Mouse (Mus musculus): Measurements from ENCODE around the gene Tppp3. TPM values are rescaled to one million over a fixed set of nuclear protein-coding genes. Genes with fewer than 3 reads are reported as not detected.

The Tppp3 gene
- total RNA-seq, 2 experiments from 2014 or later, result 38.0 to 41.4 TPM

- no peak for DNase-seq
Measured at GRCm38 (mm10) chr8:105434136-105434535, 37.2 kb downstream of the Tppp3 start.

- DNase-seq, result peak; percentile 41 to 58
Measured at GRCm38 (mm10) chr8:105433511-105433910, 37.8 kb downstream of the Tppp3 start.

GRCm38 (mm10) chr8:105433021-105433420 is 38.3 kb downstream of the Tppp3 start:
- DNase-seq, result peak; percentile 33 to 42

GRCm38 (mm10) chr8:105431743-105432515 is 39.4 kb downstream of the Tppp3 start:
- no peak for DNase-seq

- peak in 1 of 2 experiments; percentile 27 for DNase-seq
Measured at GRCm38 (mm10) chr8:105426878-105427277, 44.4 kb downstream of the Tppp3 start.

- no peak for DNase-seq
Measured at GRCm38 (mm10) chr8:105422006-105422405, 49.3 kb downstream of the Tppp3 start.

GRCm38 (mm10) chr8:105419800-105420199 is 51.5 kb downstream of the Tppp3 start:
- DNase-seq, result no peak

- DNase-seq, result no peak
Measured at GRCm38 (mm10) chr8:105418992-105419391, 52.3 kb downstream of the Tppp3 start.

Other genes with a start within 250 kb of the Tppp3 start
- gene D230025D16Rik, start 246.4 kb downstream of the Tppp3 start, total RNA-seq (2021), result 10 to 100 TPM; 18.1 to 19.4 TPM
- gene B3gnt9, start 216.4 kb downstream of the Tppp3 start, total RNA-seq (2021), result 1 to 10 TPM; 3.3 TPM
- gene Tradd, start 206.9 kb downstream of the Tppp3 start, total RNA-seq (2021), result 1 to 10 TPM; 4.9 to 5.8 TPM
- 1 to 10 TPM; 2.9 to 3.0 TPM for gene Fbxl8, start 206.9 kb downstream of the Tppp3 start, total RNA-seq (2021)
- gene Hsf4, start 201.7 kb downstream of the Tppp3 start, total RNA-seq (2021), result 1 to 10 TPM; 4.6 to 4.7 TPM
- gene Nol3, start 195.4 kb downstream of the Tppp3 start, total RNA-seq (2021), result 10 to 100 TPM; 22.1 to 25.7 TPM
- gene 4931428F04Rik, start 181.7 kb downstream of the Tppp3 start, total RNA-seq (2021), result 1 to 10 TPM; 1.1 to 1.6 TPM
- gene Exoc3l, start 175.4 kb downstream of the Tppp3 start, total RNA-seq (2021), result 1 to 10 TPM; 2.9 to 3.0 TPM
- gene E2f4, start 173.9 kb downstream of the Tppp3 start, total RNA-seq (2021), result 10 to 100 TPM; 21.6 TPM
- gene Elmo3, start 165.9 kb downstream of the Tppp3 start, total RNA-seq (2021), result 1 to 10 TPM in 1 of 2 experiments, under 1 TPM in 1; 0.60 to 1.6 TPM
- gene Lrrc29, start 145.2 kb downstream of the Tppp3 start, total RNA-seq (2021), result under 1 TPM; 0.59 to 0.60 TPM
- gene Tmem208, start 145.2 kb downstream of the Tppp3 start, total RNA-seq (2021), result 10 to 100 TPM; 24.3 to 26.6 TPM
- 1 to 10 TPM; 4.5 to 5.2 TPM for gene Fhod1, start 123.6 kb downstream of the Tppp3 start, total RNA-seq (2021)
- gene Slc9a5, start 122.7 kb downstream of the Tppp3 start, total RNA-seq (2021), result under 1 TPM; 0.37 to 0.39 TPM
- not detected for gene Plekhg4, start 98.3 kb downstream of the Tppp3 start, total RNA-seq (2021)
- gene Kctd19, start 58.0 kb downstream of the Tppp3 start, total RNA-seq (2021), result not detected
- under 1 TPM; 0.27 to 0.64 TPM for gene Lrrc36, start 58.0 kb downstream of the Tppp3 start, total RNA-seq (2021)
- 10 to 100 TPM; 12.5 to 14.2 TPM for gene Zdhhc1, start 25.4 kb upstream of the Tppp3 start, total RNA-seq (2021)
- under 1 TPM; 0.21 to 0.22 TPM for gene Hsd11b2, start 47.2 kb upstream of the Tppp3 start, total RNA-seq (2021)
- 10 to 100 TPM; 50.4 to 53.2 TPM for gene Atp6v0d1, start 94.5 kb upstream of the Tppp3 start, total RNA-seq (2021)
- gene Ripor1, start 133.7 kb upstream of the Tppp3 start, total RNA-seq (2021), result 10 to 100 TPM; 40.1 to 42.6 TPM
- gene Ctcf, start 165.0 kb upstream of the Tppp3 start, total RNA-seq (2021), result 10 to 100 TPM; 39.9 to 40.9 TPM
- gene Agrp, start 165.9 kb upstream of the Tppp3 start, total RNA-seq (2021), result not detected
- gene Carmil2, start 214.7 kb upstream of the Tppp3 start, total RNA-seq (2021), result 1 to 10 TPM in 1 of 2 experiments, under 1 TPM in 1; 0.12 to 1.1 TPM
- 10 to 100 TPM; 11.0 to 12.6 TPM for gene Acd, start 229.6 kb upstream of the Tppp3 start, total RNA-seq (2021)
- 1 to 10 TPM; 7.3 to 7.8 TPM for gene Pard6a, start 229.6 kb upstream of the Tppp3 start, total RNA-seq (2021)
- not detected for gene 4933405L10Rik, start 236.1 kb upstream of the Tppp3 start, total RNA-seq (2021)
- 1 to 10 TPM; 1.3 TPM for gene Enkd1, start 236.7 kb upstream of the Tppp3 start, total RNA-seq (2021)

Data from heart, adult 18-20 months (tissue).